Mouse (Mus musculus) cerebellum, adult 2 months (tissue): ENCODE data around the gene Ccdc88c.

Source experiments
- CTCF ChIP-seq: fragments of 200-500 bp; IDR thresholded peaks from 2 replicates; pipeline ENCODE4 v1.5.1; 2011; ENCODE audit warnings: low read depth, mild to moderate bottlenecking, control low read depth, low read length, moderate library complexity, borderline replicate concordance; ENCODE audit not compliant: insufficient read depth
- POLR2A ChIP-seq: fragments of 200-500 bp; IDR thresholded peaks from 2 replicates; pipeline ENCODE4 v1.6.1; 2011; ENCODE audit warnings: low read length, control low read depth, borderline replicate concordance; ENCODE audit not compliant: insufficient read depth

DNA sequence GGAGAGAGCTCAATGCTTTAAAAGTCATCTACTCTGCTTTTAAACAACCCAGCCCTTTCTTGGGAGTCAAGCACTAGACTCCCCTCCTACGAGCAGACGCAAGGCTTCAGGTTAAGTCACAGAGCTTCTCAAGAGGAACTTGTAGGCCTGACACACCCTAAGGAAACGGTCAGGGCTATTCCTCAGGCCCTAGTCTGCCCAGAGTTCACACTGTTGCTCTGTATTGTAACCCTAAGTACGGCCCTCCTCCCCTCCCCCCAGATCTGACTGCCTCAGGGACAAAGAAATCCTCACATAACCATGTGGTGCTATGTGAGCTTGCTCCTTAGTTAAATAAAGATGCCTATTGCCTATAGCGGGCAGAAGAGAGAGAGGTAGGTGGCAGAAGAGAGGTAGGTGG is 79.7 kb downstream of the Ccdc88c start:
- TF ChIP-seq CTCF (no peak), POLR2A (no peak)
